Mouse (Mus musculus) midbrain, postnatal 0 days (tissue): ENCODE measurements around the gene Enpep. TPM values are rescaled to one million over a fixed set of nuclear protein-coding genes. Genes with fewer than 3 reads are reported as not detected.

Source experiments
- ATAC-seq: fragments of 200-750 bp; cut with Nextera tagmentation; 2 replicates; pipeline ENCODE4 v1.8.0; 2017; ENCODE audit warnings: moderate number of reproducible peaks, mild to moderate bottlenecking, moderate TSS enrichment, moderate library complexity; ENCODE audit not compliant: low FRiP score
- DNase-seq: peaks from one replicate; pipeline ENCODE4 v3.0.0-alpha.2; 2015; ENCODE audit warnings: low spot score
- H3K27ac ChIP-seq: fragments of 300-500 bp; sonication (generic); 2 replicates; pipeline ENCODE4 v1.5.1; 2014; ENCODE audit warnings: low read depth, mild to moderate bottlenecking, low read length, mixed read lengths
- H3K27me3 ChIP-seq: fragments of 300-500 bp; sonication (generic); 2 replicates; pipeline ENCODE4 v1.6.1; 2014; ENCODE audit warnings: low read length, control low read depth, mixed read lengths; ENCODE audit not compliant: insufficient read depth
- H3K36me3 ChIP-seq: fragments of 300-500 bp; sonication (generic); 2 replicates; pipeline ENCODE4 v1.6.1; 2014; ENCODE audit warnings: low read length, control low read depth, mixed read lengths; ENCODE audit not compliant: insufficient read depth
- H3K4me1 ChIP-seq: fragments of 300-500 bp; sonication (generic); 2 replicates; pipeline ENCODE4 v1.6.1; 2014; ENCODE audit warnings: mild to moderate bottlenecking, control low read depth, antibody characterized with exemption, low read length, mixed read lengths; ENCODE audit not compliant: insufficient read depth
- H3K4me2 ChIP-seq: fragments of 300-500 bp; sonication (generic); 2 replicates; pipeline ENCODE4 v1.6.1; 2014; ENCODE audit warnings: low read depth, mild to moderate bottlenecking, low read length, mixed read lengths; ENCODE audit not compliant: poor library complexity, severe bottlenecking
- H3K4me3 ChIP-seq: fragments of 300-500 bp; sonication (generic); 2 replicates; pipeline ENCODE4 v1.5.1; 2014; ENCODE audit warnings: low read depth, mild to moderate bottlenecking, low read length, moderate library complexity
- H3K9ac ChIP-seq: fragments of 300-500 bp; sonication (generic); replicated peaks from 2 replicates; pipeline ENCODE4 v1.6.1; 2014; ENCODE audit warnings: mild to moderate bottlenecking, low read length, moderate library complexity, mixed read lengths; ENCODE audit not compliant: poor library complexity, severe bottlenecking
- H3K9me3 ChIP-seq: fragments of 300-500 bp; sonication (generic); 2 replicates; pipeline ENCODE4 v1.6.1; 2016; ENCODE audit warnings: low read length, control low read depth
- CTCF ChIP-seq: IDR thresholded peaks from 2 replicates; pipeline ENCODE4 v1.5.1; 2016; ENCODE audit warnings: antibody characterized with exemption, mild to moderate bottlenecking
- WGBS: fragments of 180-500 bp; shearing (Covaris S2); extraction: QIAGEN DNeasy Blood & Tissue Kit; methylation state at CpG from one replicate; pipeline ENCODE4 v1.1.7; 2014; 5-methylcytosine and 5-hydroxymethylcytosine counted together
- polyA plus RNA-seq: library from polyadenylated mRNA; unstranded; fragments of >200 nt; fragmentation: Nextera tagmentation; extraction: Ambion mirVana; gene quantifications from 2 replicates; pipeline ENCODE4 v1.2.1, GENCODE M21; 2015
- total RNA-seq: library from RNA; depleted of rRNA; stranded (reverse); fragments of >200 nt; gene quantifications from 2 replicates; pipeline ENCODE4 v1.2.3, GENCODE M21; 2014

The Enpep gene
- total and polyA plus RNA-seq, 2 experiments from 2014 or later, result 1.9 to 3.0 TPM

GRCm38 (mm10) chr3:129273156-129273831 is 59.2 kb downstream of the Enpep start:
- no peak for TF ChIP-seq CTCF
- no peaks in the 10 kb centered on the region for H3K36me3 ChIP-seq

GRCm38 (mm10) chr3:129270044-129270443 is 62.5 kb downstream of the Enpep start:
- Histone ChIP-seq H3K9me3 (no peaks in the 10 kb centered on the region), H3K27me3 (no peaks in the 10 kb centered on the region), H3K4me1 (no peaks in the 10 kb centered on the region), H3K9ac (no peak overlapping the region), H3K27ac (no peak overlapping the region), H3K4me2 (no peak overlapping the region), H3K36me3 (no peaks in the 10 kb centered on the region), H3K4me3 (no peak overlapping the region)
- TF ChIP-seq CTCF, result no peak
- ATAC-seq, result no peak
- WGBS, result 58% methylated on average over 13 of the region's 13 CpGs
- DNase-seq, result no peak

More at GRCm38 (mm10) chr3:129273156-129273831, 59.2 kb downstream of the Enpep start:
- Histone ChIP-seq H3K4me1 (no peaks in the 10 kb centered on the region), H3K4me2 (no peak overlapping the region), H3K27me3 (no peaks in the 10 kb centered on the region), H3K9ac (no peak overlapping the region), H3K27ac (no peak overlapping the region), H3K4me3 (no peak overlapping the region), H3K9me3 (no peaks in the 10 kb centered on the region)
- DNase-seq (no peak), ATAC-seq (no peak)
- 84% methylated on average over 6 of the region's 6 CpGs for WGBS

- TF ChIP-seq CTCF, result no peak
- H3K36me3 ChIP-seq, result no peaks in the 10 kb centered on the region
- H3K9ac ChIP-seq, result no peak overlapping the region
- H3K4me2 ChIP-seq, result no peak overlapping the region
- no peaks in the 10 kb centered on the region for H3K9me3 ChIP-seq
- H3K27ac ChIP-seq, result no peak overlapping the region
- H3K27me3 ChIP-seq, result no peaks in the 10 kb centered on the region
- 89% methylated on average over 12 of the region's 12 CpGs for WGBS
- H3K4me3 ChIP-seq, result no peak overlapping the region
- no peaks in the 10 kb centered on the region for H3K4me1 ChIP-seq
- DNase-seq, result no peak
- ATAC-seq, result no peak
These were observed 63.4 kb downstream of the Enpep start for GRCm38 (mm10) chr3:129268886-129269683.

DNA sequence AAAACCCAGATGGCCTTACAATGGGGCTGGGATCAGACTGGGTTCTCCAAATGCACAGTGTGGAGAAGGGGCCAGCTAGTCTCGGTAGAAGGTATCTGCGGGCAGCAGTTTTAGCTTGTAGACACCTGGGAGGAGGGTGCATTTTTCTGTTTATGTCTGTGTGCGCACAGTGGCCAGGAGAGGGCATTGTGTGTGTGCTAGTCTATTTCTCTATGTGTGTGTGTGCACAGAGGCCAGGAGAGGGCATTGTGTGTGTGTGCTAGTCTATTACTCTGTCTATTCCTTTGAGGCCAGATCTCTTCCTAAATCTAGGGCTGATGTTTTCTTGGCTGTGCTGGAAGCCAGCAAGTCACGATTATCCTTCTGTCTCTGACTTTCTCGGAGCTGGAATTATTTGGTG is 74.0 kb downstream of the Enpep start:
- 85% methylated on average over 5 of the region's 5 CpGs for WGBS
- H3K27me3 ChIP-seq, result no peaks in the 10 kb centered on the region
- peak; percentile 31 for TF ChIP-seq CTCF
- no peak for ATAC-seq
- no peak overlapping the region for H3K4me2 ChIP-seq
- H3K9ac ChIP-seq, result no peak overlapping the region
- no peak overlapping the region for H3K27ac ChIP-seq
- H3K4me1 ChIP-seq, result no peaks in the 10 kb centered on the region
- no peaks in the 10 kb centered on the region for H3K36me3 ChIP-seq
- DNase-seq, result no peak
- H3K9me3 ChIP-seq, result no peaks in the 10 kb centered on the region
- H3K4me3 ChIP-seq, result no peak overlapping the region

GRCm38 (mm10) chr3:129256766-129257165 is 75.8 kb downstream of the Enpep start:
- peak overlapping the region; percentile 8; the same call in 1 of the 2 replicates for H3K4me3 ChIP-seq
- DNase-seq (peak; percentile 63), ATAC-seq (no peak)

GRCm38 (mm10) chr3:129256283-129256682 is 76.2 kb downstream of the Enpep start:
- no peaks in the 10 kb centered on the region for H3K4me1 ChIP-seq
- ATAC-seq, result no peak

More at GRCm38 (mm10) chr3:129256766-129257165, 75.8 kb downstream of the Enpep start:
- no peaks in the 10 kb centered on the region for H3K36me3 ChIP-seq
- H3K9me3 ChIP-seq, result no peaks in the 10 kb centered on the region
- no peak overlapping the region for H3K9ac ChIP-seq
- no peak overlapping the region for H3K27ac ChIP-seq
- peak; percentile 61 for TF ChIP-seq CTCF
- no peaks in the 10 kb centered on the region for H3K27me3 ChIP-seq
- no peaks in the 10 kb centered on the region for H3K4me1 ChIP-seq
- no peak overlapping the region for H3K4me2 ChIP-seq
- 69% methylated on average over 8 of the region's 8 CpGs for WGBS

More at GRCm38 (mm10) chr3:129256283-129256682, 76.2 kb downstream of the Enpep start:
- TF ChIP-seq CTCF, result 0 out of 2 replicates have a peak, but pooled peaks have one; percentile 1
- DNase-seq, result no peak
- no peaks in the 10 kb centered on the region for H3K9me3 ChIP-seq
- no peaks in the 10 kb centered on the region for H3K36me3 ChIP-seq
- WGBS, result 59% methylated on average over 19 of the region's 19 CpGs
- peak overlapping the region; percentile 20; the same call in 1 of the 2 replicates for H3K4me2 ChIP-seq
- H3K9ac ChIP-seq, result no peak overlapping the region
- H3K27me3 ChIP-seq, result no peaks in the 10 kb centered on the region
- H3K4me3 ChIP-seq, result peak overlapping the region; percentile 8; the same call in 1 of the 2 replicates
- H3K27ac ChIP-seq, result no peak overlapping the region
